Mouse (Mus musculus): ENCODE results near the gene Tmprss11d. TPM values are rescaled to one million over a fixed set of nuclear protein-coding genes. Genes with fewer than 3 reads are reported as not detected.

Tmprss11d gene
- polyA plus RNA-seq, 1 experiment: not detected

DNA sequence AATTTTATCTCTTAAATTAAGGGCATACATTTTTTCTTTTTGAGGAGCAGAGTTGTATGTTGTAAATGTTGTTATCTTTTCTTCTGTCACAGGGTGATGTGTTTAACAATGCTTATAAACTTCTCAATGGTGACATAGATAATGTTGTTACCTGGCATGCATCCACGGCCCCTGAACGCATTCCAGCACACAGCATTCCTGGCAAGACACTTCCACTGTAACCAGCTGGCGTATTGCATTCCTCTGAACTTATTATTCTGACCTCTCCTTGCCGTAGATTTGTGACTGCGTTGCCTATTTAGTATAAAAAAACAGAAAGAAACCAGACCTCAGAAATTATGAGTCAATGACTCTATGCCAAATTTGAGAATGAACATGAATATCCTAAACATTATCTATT, 67.1 kb downstream of the Tmprss11d start:
- Histone ChIP-seq H3K27ac (ENCODE audit: insufficient read depth, low read depth, low read length) (no peak overlapping the region), H3K4me3 (ENCODE audit: insufficient read depth, low read depth, low read length) (no peak overlapping the region), H3K4me1 (ENCODE audit: control insufficient read depth, insufficient read depth, low read length) (no peaks in the 10 kb centered on the region)
- 61% methylated on average over 5 of the region's 5 CpGs for WGBS
- no peak for TF ChIP-seq CTCF (IDR thresholded peaks at IDR 0.05; ENCODE audit: insufficient read depth, low read depth, low read length)
- no peak for TF ChIP-seq POLR2A (IDR thresholded peaks at IDR 0.05; ENCODE audit: insufficient read depth, low read depth, low read length)

GRCm38 (mm10) chr5:86303877-86304276, 69.3 kb downstream of the Tmprss11d start:
- TF ChIP-seq POLR2A (IDR thresholded peaks at IDR 0.05; ENCODE audit: insufficient read depth, low read depth, low read length) (no peak), CTCF (IDR thresholded peaks at IDR 0.05; ENCODE audit: insufficient read depth, low read depth, low read length) (no peak)
- Histone ChIP-seq H3K4me1 (ENCODE audit: control insufficient read depth, insufficient read depth, low read length) (no peaks in the 10 kb centered on the region), H3K27ac (ENCODE audit: insufficient read depth, low read depth, low read length) (no peak overlapping the region), H3K4me3 (ENCODE audit: insufficient read depth, low read depth, low read length) (no peak overlapping the region)
- 80% methylated on average over 8 of the region's 8 CpGs for WGBS

DNA sequence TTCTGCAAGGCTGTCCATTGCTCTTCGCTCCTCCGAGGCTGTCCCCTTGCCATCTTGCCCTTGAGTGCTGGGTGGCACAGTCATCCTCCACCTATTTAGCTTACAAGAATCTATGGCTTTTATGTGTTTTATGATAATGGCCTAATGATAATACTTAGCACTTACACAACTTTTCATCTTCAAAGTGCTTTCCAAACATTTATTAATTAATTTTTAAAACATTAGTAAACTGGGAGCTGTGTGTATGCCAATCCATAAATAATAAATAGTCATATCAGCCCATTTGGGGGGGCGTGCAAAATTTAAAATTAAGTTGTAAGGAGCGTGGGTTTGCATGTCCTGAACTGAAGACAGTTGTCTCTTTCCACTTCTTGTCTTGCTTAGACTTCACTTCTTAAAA, 84.0 kb downstream of the Tmprss11d start, which contains the start of gene Tmprss11c:
Tmprss11c (minus strand) TSS at position 101 of the 400 bp plus-strand sequence.
- Histone ChIP-seq H3K4me3 (ENCODE audit: insufficient read depth, low read depth, low read length) (no peak within 1 kb of the TSS), H3K4me1 (ENCODE audit: control insufficient read depth, insufficient read depth, low read length) (no peaks in the 10 kb centered on the region), H3K27ac (ENCODE audit: insufficient read depth, low read depth, low read length) (no peak within 1 kb of the TSS)
- 84% methylated on average over 4 of the region's 4 CpGs for WGBS
- no peak for TF ChIP-seq CTCF (IDR thresholded peaks at IDR 0.05; ENCODE audit: insufficient read depth, low read depth, low read length)
- no peak for TF ChIP-seq POLR2A (IDR thresholded peaks at IDR 0.05; ENCODE audit: insufficient read depth, low read depth, low read length)

Other genes with a start within 250 kb of the Tmprss11d start
- 52.6 TPM in 1 of 2 replicates, not detected in the other for gene Uba6, start 200.6 kb downstream of the Tmprss11d start, polyA plus RNA-seq (2012; ENCODE audit: insufficient read depth, insufficient read length, low replicate concordance, missing spikeins)
- gene Gnrhr, start 175.5 kb downstream of the Tmprss11d start, polyA plus RNA-seq (2012; ENCODE audit: insufficient read depth, insufficient read length, low replicate concordance, missing spikeins): not detected in 2 replicates
- gene Tmprss11c, start 84.1 kb downstream of the Tmprss11d start, polyA plus RNA-seq (2012; ENCODE audit: insufficient read depth, insufficient read length, low replicate concordance, missing spikeins): not detected in 2 replicates
- not detected in 2 replicates for gene Tmprss11a, start 95.6 kb upstream of the Tmprss11d start, polyA plus RNA-seq (2012; ENCODE audit: insufficient read depth, insufficient read length, low replicate concordance, missing spikeins)
- not detected in 2 replicates for gene Tmprss11g, start 145.2 kb upstream of the Tmprss11d start, polyA plus RNA-seq (2012; ENCODE audit: insufficient read depth, insufficient read length, low replicate concordance, missing spikeins)

Data from olfactory bulb, adult 2 months (tissue).